Mouse (Mus musculus) hindbrain, embryonic 16.5 days (tissue): ENCODE results near the gene Tlx2. TPM values are rescaled to one million over a fixed set of nuclear protein-coding genes. Genes with fewer than 3 reads are reported as not detected.

Experiments
- ATAC-seq: fragments of 200-750 bp; cut with Nextera tagmentation; 2 replicates; pipeline ENCODE4 v1.8.0; 2017; ENCODE audit warnings: moderate TSS enrichment, moderate library complexity
- H3K27ac ChIP-seq: fragments of 300-500 bp; sonication (generic); 2 replicates; pipeline ENCODE4 v1.5.1; 2014; ENCODE audit warnings: low read depth, mild to moderate bottlenecking, control low read depth, low read length, moderate library complexity
- H3K27me3 ChIP-seq: fragments of 300-500 bp; sonication (generic); replicated peaks from 2 replicates; pipeline ENCODE4 v1.6.1; 2014; ENCODE audit warnings: low read length; ENCODE audit not compliant: control insufficient read depth, insufficient read depth
- H3K36me3 ChIP-seq: fragments of 300-500 bp; sonication (generic); 2 replicates; pipeline ENCODE4 v1.6.1; 2014; ENCODE audit warnings: mild to moderate bottlenecking, low read length, moderate library complexity, mixed read lengths; ENCODE audit not compliant: control insufficient read depth, insufficient read depth
- H3K4me1 ChIP-seq: fragments of 300-500 bp; sonication (generic); 2 replicates; pipeline ENCODE4 v1.6.1; 2014; ENCODE audit warnings: low read depth, low read length; ENCODE audit not compliant: control insufficient read depth, insufficient read depth
- H3K4me2 ChIP-seq: fragments of 300-500 bp; sonication (generic); 2 replicates; pipeline ENCODE4 v1.6.1; 2014; ENCODE audit warnings: mild to moderate bottlenecking, low read length, control low read depth, moderate library complexity
- H3K4me3 ChIP-seq: fragments of 300-500 bp; sonication (generic); 2 replicates; pipeline ENCODE4 v1.5.1; 2014; ENCODE audit warnings: mild to moderate bottlenecking, low read length, control low read depth, moderate library complexity
- H3K9ac ChIP-seq: fragments of 300-500 bp; sonication (generic); 2 replicates; pipeline ENCODE4 v1.6.1; 2014; ENCODE audit warnings: low read depth, mild to moderate bottlenecking, control low read depth, low read length, moderate library complexity
- H3K9me3 ChIP-seq: fragments of 300-500 bp; sonication (generic); 2 replicates; pipeline ENCODE4 v1.6.1; 2014; ENCODE audit warnings: mild to moderate bottlenecking, low read length, moderate library complexity; ENCODE audit not compliant: control insufficient read depth
- WGBS: fragments of 180-500 bp; shearing (Covaris S2); extraction: QIAGEN DNeasy Blood & Tissue Kit; methylation state at CpG from one replicate; pipeline ENCODE4 v1.1.7; 2014; 5-methylcytosine and 5-hydroxymethylcytosine counted together
- polyA plus RNA-seq: library from polyadenylated mRNA; unstranded; fragments of >200 nt; fragmentation: Nextera tagmentation; extraction: Ambion mirVana; gene quantifications from 2 replicates; pipeline ENCODE4 v1.2.1, GENCODE M21; 2015

Gene Tlx2
- polyA plus RNA-seq, 1 experiment from 2014 or later = 0.16 TPM

DNA sequence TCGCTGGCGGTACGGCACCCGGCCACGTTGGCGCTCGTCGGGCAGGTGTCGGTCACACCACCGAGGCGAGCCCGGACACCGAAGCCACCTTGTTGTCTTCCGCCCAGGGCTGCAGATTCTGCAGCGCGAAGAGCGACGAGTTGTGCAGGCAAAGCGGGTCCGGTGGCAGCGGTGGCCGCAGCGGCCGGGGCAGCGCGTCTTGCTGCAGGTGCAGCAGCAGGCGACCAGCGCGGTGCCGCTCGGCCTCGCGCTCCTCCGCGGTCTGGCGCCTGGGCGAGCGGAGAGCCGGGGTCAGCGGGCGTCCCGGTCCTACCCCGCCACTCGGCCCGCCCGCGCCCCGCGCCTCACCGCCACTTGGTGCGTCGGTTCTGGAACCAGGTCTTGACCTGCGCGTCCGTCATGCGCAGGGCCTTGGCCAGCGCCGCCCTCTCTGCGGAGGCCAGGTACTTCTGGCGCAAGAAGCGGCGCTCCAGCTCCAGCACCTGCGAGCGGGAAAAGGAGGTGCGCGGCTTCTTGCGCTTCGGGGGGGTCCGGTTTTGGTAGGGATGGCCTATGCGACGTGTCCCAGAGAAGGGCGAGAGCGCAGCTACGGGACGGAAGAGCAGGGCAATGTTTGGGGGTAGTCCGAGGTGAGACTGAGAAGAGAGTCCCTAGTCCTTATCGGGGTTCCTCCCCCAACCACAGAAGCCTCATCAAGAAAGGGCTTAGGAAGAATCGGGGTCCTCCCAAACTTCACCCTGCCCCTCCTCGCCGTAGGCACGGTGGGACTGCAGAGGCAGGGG lies 1.2 kb downstream of the Tlx2 start:
- Histone ChIP-seq H3K27ac (no peak overlapping the region), H3K9me3 (no peaks in the 10 kb centered on the region), H3K4me1 (peaks cover 7% of the 10 kb centered on the region; the same call in 1 of the 2 replicates), H3K27me3 (peaks cover 71% of the 10 kb centered on the region), H3K4me3 (peak overlapping the region; percentile 18; the same call in 1 of the 2 replicates), H3K4me2 (peak overlapping the region; percentile 27), H3K36me3 (no peaks in the 10 kb centered on the region), H3K9ac (no peak overlapping the region)
- no peak for ATAC-seq
- WGBS = under 1% methylated on average over 48 of the region's 81 CpGs

- Histone ChIP-seq H3K4me2 (no peak overlapping the region), H3K9ac (no peak overlapping the region), H3K4me3 (no peak overlapping the region), H3K9me3 (no peaks in the 10 kb centered on the region), H3K36me3 (no peaks in the 10 kb centered on the region), H3K4me1 (peaks cover 7% of the 10 kb centered on the region; the same call in 1 of the 2 replicates), H3K27ac (no peak overlapping the region), H3K27me3 (peaks cover 72% of the 10 kb centered on the region)
- no peak for ATAC-seq
- 2% methylated on average over 8 of the region's 8 CpGs for WGBS
Measured at GRCm38 (mm10) chr6:83068221-83068620, 1.9 kb downstream of the Tlx2 start.

DNA sequence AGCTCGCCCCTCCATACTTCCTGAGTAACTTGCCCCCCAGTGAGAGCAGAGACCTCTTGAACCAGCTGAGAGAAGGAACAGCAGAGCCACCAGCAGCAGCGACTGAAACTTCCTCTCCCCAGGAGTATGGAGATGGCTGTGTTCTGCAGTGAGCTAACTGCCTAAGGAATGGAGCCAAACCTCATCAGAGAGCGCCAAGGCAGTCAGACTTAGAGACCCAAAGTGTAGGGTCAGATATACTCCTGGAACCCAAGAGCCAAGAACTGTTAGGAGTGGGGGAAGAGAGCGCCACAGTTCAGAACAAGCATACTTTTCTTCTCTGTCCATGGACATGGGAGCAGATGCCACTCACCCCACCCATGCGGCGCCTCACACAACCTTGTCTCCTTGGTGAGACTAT lies 3.7 kb downstream of the Tlx2 start:
- no peak for ATAC-seq
- Histone ChIP-seq H3K27ac (no peak overlapping the region), H3K27me3 (peaks cover 75% of the 10 kb centered on the region), H3K9ac (no peak overlapping the region), H3K4me2 (no peak overlapping the region), H3K9me3 (no peaks in the 10 kb centered on the region), H3K4me3 (no peak overlapping the region), H3K4me1 (peaks cover 7% of the 10 kb centered on the region; the same call in 1 of the 2 replicates), H3K36me3 (no peaks in the 10 kb centered on the region)
- WGBS = 26% methylated on average over 6 of the region's 6 CpGs

DNA sequence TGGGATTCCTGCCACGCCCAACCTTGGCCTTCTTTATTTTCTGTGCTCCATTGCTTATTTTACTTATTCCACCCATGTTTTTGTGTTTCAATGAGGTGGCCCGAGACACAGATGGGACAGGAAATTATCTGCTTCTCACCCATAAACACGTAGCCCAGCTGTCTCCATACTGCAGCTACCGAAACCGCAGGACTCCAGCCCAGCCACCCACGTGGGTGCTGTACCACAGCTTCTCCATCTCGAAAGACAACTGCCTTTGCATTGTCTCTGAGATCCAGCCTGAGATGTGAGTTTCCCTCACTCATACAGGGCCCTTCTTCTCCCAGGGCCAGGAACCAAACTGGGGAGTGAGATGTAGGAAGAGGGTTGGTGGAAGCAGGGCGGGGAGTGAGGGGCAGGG lies 4.1 kb downstream of the Tlx2 start:
- Histone ChIP-seq H3K36me3 (no peaks in the 10 kb centered on the region), H3K27ac (no peak overlapping the region), H3K9ac (no peak overlapping the region), H3K4me3 (no peak overlapping the region), H3K4me1 (peaks cover 7% of the 10 kb centered on the region; the same call in 1 of the 2 replicates), H3K9me3 (no peaks in the 10 kb centered on the region), H3K27me3 (peaks cover 70% of the 10 kb centered on the region), H3K4me2 (no peak overlapping the region)
- WGBS = 39% methylated on average over 8 of the region's 8 CpGs
- no peak for ATAC-seq

DNA sequence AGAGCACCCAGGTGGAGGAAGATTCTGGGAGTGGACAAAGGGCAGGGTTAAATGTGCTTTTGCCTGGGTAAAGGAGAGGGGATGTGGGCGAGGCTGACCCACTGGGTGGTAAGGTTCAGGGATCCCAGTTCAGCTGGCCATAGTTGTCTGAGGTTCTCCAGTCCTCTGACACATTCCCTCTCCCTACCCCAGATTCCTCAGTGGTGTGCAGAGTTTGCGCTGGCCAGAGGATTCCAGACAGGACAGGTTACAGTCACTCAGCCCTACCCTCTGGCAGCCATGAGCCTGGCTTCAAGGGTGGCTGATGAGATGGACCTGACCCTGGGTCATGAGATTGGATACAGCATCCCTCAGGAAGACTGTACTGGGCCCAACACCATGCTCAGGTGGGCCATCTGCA lies 11.4 kb downstream of the Tlx2 start:
- peaks cover 13% of the 10 kb centered on the region for H3K4me1 ChIP-seq
- H3K9ac ChIP-seq = no peak overlapping the region
- H3K27me3 ChIP-seq = peaks cover 20% of the 10 kb centered on the region
- H3K9me3 ChIP-seq = no peaks in the 10 kb centered on the region
- no peak for ATAC-seq
- no peak overlapping the region for H3K4me2 ChIP-seq
- 88% methylated on average over 2 of the region's 2 CpGs for WGBS
- H3K27ac ChIP-seq = no peak overlapping the region
- peaks cover 5% of the 10 kb centered on the region; the same call in 1 of the 2 replicates for H3K36me3 ChIP-seq
- H3K4me3 ChIP-seq = no peak overlapping the region

GRCm38 (mm10) chr6:83057790-83058189 lies 12.3 kb downstream of the Tlx2 start, which contains the start of gene Dqx1:
Gene Dqx1, plus strand, starts transcription at chr6:83057844.
- peaks cover 10% of the 10 kb centered on the region for H3K27me3 ChIP-seq
- H3K27ac ChIP-seq = no peak within 1 kb of the TSS
- peaks cover 19% of the 10 kb centered on the region for H3K4me1 ChIP-seq
- no peak within 1 kb of the TSS for H3K9ac ChIP-seq
- no peak for ATAC-seq
- no peak within 1 kb of the TSS for H3K4me3 ChIP-seq
- H3K4me2 ChIP-seq = no peak within 1 kb of the TSS
- H3K36me3 ChIP-seq = peaks cover 5% of the 10 kb centered on the region; the same call in 1 of the 2 replicates
- 60% methylated on average over 3 of the region's 3 CpGs for WGBS
- H3K9me3 ChIP-seq = no peaks in the 10 kb centered on the region

DNA sequence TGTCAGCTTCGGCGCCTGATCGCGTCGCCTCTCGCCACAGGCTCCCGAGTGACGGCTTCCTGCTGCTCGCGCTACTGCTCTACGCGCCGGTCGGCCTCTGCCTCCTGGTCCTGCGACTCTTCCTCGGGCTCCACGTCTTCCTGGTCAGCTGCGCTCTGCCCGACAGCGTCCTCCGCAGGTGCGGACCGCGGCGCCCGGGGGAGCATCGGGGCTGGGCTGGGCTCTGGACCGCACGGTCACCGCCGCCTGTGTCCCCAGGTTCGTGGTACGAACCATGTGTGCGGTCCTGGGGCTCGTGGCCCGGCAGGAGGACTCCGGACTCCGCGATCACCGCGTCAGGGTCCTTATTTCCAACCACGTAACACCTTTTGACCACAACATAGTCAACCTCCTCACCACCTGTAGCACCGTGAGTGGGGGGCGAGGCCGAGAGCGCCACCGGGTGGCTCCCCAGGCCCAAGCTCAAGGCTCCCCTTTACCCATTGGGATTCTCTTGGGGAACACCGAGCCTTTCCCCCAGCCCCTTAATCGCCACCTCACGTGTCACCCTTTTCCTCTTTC lies 15.1 kb downstream of the Tlx2 start, which contains the start of gene Htra2:
Gene Htra2 (minus strand): TSS at position 403 of the 561 bp plus-strand sequence.
- Histone ChIP-seq H3K27ac (peak within 1 kb of the TSS; percentile 88), H3K36me3 (peaks cover 7% of the 10 kb centered on the region; the same call in 1 of the 2 replicates), H3K4me1 (peaks cover 24% of the 10 kb centered on the region), H3K27me3 (no peaks in the 10 kb centered on the region), H3K4me3 (peak within 1 kb of the TSS; percentile 89), H3K4me2 (peak within 1 kb of the TSS; percentile 88), H3K9me3 (no peaks in the 10 kb centered on the region), H3K9ac (peak within 1 kb of the TSS; percentile 91)
- no peak; the same call in 1 of the 2 replicates for ATAC-seq
- 1% methylated on average over 50 of the region's 50 CpGs for WGBS

DNA sequence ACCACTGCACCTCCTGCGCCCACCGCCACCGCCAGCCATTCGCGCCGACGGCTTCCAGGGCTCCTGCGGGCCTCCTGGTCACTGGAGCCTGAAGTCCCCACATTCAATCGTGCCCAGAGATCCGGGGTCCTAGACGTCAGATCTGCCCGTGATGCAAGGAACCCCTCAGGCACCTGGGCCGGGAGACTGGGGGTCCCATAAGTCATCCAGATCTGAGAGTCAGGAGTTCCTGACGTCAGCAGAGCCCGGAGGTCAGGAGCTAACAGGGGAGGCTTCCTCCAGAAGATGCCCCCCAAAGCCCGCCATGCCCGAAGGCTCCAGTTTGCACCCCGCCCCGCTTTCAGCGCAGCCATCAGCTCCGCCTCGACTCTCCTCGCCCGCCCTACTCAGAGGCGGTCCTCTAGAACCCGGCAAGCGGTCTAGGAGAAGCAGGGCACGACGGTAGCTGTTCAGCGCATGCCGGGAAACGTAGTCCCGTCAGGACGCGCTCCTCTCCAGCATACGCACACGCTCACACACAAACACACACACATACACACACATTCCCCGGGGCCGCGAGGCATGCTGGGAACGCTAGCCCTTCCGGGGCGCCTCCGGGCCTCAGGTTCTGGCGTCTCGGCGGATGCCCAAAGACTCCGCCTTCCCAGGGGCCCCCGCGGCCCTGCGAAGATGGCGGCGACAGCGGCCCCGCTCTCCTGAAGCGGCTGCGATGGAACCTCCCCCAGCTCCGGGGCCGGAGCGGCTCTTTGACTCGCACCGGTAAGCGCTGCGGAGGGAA lies 15.8 kb downstream of the Tlx2 start, which contains the start of gene Aup1:
Gene Aup1 (plus strand): TSS at position 448 of the 778 bp plus-strand sequence.
- peaks cover 7% of the 10 kb centered on the region; the same call in 1 of the 2 replicates for H3K36me3 ChIP-seq
- under 1% methylated on average over 59 of the region's 64 CpGs for WGBS
- peak; percentile 98 for ATAC-seq
- H3K9ac ChIP-seq = peak within 1 kb of the TSS; percentile 91
- no peaks in the 10 kb centered on the region for H3K27me3 ChIP-seq
- peak within 1 kb of the TSS; percentile 89 for H3K4me3 ChIP-seq
- peak within 1 kb of the TSS; percentile 88 for H3K4me2 ChIP-seq
- H3K27ac ChIP-seq = peak within 1 kb of the TSS; percentile 88
- no peaks in the 10 kb centered on the region for H3K9me3 ChIP-seq
- H3K4me1 ChIP-seq = peaks cover 24% of the 10 kb centered on the region
